Mouse (Mus musculus): ENCODE data around the gene Cdk5rap2.

GRCm38 (mm10) chr4:70386206-70386605 lies 24.0 kb downstream of the Cdk5rap2 start:
- TF ChIP-seq CTCF (IDR thresholded peaks at IDR 0.05; ENCODE audit: low read depth) (no peak), EP300 (IDR thresholded peaks at IDR 0.05; ENCODE audit: low read depth) (no peak)

Measured in liver, embryonic 14.5 days (tissue).